Mouse (Mus musculus) T-helper 17 cell (primary cell): ENCODE results near the gene Pnpla6.

Experiments used
- in situ Hi-C, 2 experiments: fragments of 300-600 bp; cut with MboI, MseI; formaldehyde crosslinking; loops; 1 replicate in 1 of 2; 2 replicates in 1 of 2; pipeline ENCODE4 v1.15.1; 2025; ENCODE audit warnings: high pct_unique_total_duplicates in 2 of 2

Pnpla6 gene

DNA sequence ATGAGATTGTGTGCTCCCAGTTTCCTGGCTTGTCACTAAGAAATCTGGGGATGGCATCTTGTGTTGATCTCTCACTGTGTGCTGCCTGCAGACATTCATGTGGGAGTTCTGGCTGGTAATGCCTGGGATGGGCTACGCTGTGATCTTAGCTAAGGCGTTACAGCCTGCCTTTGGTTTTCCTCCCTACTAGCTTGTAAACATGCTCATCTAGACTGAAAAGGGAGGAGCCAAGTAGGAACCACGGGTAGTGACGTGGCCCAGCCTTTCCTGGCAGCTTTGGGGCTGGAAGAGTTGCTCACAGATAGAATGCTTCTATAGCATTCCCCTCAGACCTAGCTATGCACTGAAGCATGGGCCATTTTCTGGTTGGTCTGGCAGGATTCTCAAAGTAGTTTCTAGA, 13.0 kb upstream of the Pnpla6 start:
- in situ Hi-C loops = loop anchor here (5.0 to 10.0 kb wide), 3 partner anchors 123 to 1175 kb away; partner anchors contain the start of genes Pcp2 (in 1 of the 2), Pet100 (in 1 of the 2) and Xab2 (in 1 of the 2)

DNA sequence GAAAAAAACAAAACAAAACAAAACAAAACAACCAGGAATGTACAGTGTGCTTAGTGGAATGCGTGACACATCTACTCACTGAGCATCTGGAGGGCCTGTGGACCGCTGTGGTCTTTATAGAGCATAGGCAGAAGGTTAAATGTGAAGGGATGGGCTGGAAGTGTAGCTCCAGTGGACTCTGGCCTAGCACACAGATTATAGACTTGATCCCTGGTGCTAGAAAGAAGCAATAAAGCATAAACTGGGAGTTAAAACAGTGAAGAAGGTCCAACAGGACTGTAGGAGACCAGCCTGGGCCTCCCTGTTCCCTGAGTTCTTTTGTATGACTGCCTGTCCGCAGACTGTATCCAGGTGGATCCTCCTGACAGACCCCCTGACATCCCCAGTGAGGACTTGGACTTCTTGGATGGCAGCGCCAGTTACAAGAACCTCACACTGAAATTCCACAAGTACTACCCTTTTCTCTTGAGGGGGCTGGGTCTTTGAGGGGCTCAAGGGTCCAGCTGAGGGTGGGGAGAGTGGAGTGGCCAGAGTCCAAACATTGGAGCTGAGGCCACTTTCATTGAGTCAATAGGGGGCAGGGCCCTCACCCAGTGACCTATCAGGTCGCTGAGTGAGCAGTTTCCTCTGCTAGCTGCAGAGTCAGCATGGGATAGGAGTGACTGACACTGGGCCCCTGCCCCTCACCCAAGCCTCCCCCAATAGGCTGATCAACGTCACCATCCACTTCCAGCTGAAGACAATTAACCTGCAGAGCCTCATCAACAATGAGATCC, 7.0 kb upstream of the Pnpla6 start:
- in situ Hi-C loops = loop anchor here in 1 of 2 experiments (10.0 kb wide), 2 partner anchors 117 to 1167 kb away; partner anchors contain the start of genes Pcp2, Pet100 and Xab2

DNA sequence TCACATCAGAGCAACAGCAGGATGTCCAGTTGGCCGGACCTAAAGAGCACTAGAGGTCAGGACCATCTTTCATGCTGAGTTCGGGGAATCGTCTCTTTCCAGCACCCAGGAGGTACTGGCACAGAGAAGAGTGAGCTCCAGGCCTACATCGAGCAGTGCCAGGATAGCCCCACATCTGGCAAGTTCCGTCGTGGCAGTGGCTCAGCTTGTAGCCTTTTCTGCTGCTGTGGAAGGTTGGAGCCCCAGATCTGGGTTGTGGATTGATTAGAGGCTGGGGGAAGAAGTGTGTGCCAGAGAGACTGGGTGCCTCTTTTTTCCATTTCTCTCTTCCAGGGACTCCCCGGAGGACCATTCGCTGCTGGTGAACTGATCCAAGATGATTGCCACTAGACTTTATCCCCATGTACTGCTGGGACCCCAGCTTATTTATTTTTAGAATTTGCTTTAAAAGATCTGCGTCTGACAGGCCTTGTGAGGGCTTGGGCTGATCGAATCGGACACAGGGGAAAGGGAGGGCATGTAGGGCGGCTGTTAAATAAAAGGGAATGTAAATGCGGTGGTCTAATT, 420 bp upstream of the Pnpla6 start:
- in situ Hi-C loops = loop anchor here in 1 of 2 experiments (5.0 kb wide), 1 partner anchor 103 kb away; no protein-coding TSS in a partner anchor

DNA sequence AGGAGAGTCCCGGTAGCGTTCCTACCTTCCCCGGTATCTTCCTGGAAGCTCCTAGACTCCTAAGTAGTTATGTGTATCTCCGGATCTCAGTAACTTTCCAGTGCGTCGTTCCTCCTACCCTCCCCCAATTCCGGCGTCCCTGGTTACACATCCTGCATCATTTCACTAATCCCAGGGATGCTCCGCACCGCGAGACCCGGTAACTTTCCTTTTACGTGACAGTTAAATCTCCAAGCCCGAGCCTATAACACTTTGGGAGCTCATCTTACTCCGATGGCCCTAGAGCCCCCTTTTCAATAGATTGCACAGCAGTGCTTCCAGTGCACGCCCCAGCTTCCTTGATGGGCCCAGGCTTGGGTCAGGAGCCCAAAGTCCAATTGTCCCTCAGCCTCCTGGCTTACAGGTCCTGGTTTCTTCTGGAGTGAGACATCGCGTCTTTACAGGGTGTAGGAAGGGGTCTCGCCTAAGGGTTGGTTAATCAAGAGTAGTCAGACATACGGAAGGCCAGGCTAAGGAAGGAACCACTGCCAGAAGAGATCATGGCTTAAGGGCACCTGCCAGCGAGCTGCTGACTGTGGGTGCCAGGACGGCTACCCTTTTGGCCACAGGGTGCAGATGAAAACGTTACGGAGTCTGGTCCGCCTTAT, 710 bp downstream of the Pnpla6 start:
- in situ Hi-C loops = loop anchor here in 1 of 2 experiments (5.0 kb wide), 1 partner anchor 101 kb away; no protein-coding TSS in a partner anchor

DNA sequence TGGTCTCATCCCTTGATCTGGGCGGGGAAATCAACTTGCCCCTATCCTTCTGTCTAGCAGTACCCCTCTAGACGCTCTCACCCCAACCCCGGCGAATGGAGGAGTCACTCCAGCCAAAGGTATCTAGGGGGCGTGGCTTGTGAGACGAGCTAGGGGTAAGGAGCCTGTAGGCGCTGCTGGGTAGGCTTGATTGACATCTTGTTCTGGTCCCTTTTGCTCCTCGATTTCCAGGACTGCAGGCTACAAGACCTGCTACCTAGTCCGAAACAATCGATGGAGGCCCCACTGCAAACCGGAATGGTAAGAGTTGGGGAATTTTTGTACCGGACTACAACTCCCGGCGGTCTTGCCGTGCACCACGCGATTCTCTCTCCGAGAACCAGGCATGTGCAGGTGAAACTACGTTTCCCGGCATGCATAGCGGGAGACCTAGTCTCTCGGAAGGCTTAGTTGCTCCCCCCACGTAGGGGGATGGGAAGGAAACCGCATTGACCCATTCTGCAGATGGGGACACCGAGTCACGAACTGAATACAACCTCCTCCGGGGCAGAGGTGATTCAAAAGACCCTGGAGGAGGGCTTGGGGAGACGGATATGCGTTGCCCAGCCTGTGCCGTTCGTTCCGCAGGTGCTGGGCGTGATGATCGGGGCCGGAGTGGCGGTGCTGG, 1.4 kb downstream of the Pnpla6 start:
- in situ Hi-C loops = loop anchor here in 1 of 2 experiments (5.0 kb wide), 1 partner anchor 101 kb away; no protein-coding TSS in a partner anchor

DNA sequence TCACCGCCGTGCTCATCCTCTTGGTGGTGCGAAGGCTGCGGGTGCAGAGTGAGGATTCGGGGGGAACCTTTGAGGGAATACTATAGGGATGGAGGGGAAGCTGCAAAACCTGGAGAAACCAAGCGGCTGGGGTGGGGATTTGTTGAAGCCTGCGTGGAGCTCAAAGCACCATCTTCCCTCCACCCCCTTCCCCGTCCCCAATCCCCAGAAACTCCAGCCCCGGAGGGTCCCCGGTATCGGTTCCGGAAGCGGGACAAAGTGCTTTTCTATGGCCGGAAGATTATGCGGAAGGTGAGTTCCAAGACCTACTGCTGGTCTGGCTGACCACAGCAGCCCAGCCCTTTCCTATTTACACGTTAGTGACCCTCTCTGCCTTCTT, 1.9 kb downstream of the Pnpla6 start:
- in situ Hi-C loops = loop anchor here in 1 of 2 experiments (5.0 kb wide), 1 partner anchor 100 kb away; no protein-coding TSS in a partner anchor

DNA sequence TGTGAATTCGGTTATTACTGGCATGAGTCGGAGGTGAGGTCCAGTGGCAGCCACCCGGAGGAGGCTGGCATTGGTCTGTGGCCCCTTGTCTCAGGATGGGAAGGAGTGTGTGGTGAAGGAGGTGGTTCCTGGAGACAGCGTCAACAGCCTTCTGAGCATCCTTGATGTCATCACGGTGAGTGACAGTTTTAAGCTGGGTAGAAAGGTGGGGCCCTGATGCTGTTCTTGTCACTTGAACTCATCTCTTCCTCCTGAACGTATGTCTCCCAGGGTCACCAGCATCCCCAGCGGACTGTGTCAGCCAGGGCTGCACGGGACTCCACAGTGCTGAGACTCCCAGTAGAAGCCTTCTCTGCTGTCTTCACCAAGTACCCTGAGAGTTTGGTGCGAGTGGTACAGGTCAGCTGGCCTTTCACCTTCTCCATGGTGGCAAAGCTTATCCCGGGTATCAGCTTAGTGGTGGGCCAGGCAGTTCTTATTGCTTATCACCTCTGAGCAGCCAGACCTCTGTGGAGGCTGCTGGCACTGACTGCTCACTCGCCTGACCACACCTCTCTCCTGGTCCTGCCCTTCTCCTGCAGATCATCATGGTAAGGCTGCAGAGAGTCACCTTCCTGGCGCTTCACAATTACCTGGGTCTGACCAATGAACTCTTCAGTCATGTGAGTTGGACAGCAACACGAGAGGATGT, 7.0 kb downstream of the Pnpla6 start:
- in situ Hi-C loops = no loop called here

DNA sequence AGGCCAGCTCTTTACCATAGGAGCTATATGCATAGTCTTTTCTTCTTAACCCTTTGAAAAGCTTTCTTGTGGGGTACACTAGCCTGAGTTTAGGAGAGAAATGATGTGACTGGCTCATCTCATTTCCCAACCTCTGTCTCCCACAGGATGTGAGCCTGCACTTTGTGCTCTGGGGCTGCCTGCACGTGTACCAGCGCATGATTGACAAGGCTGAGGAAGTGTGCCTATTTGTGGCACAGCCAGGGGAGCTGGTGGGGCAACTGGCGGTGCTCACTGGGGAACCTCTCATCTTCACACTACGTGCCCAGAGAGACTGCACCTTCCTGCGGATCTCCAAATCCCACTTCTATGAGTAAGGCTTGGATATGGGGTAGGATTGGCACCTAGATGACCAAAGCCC, 15.6 kb downstream of the Pnpla6 start:
- in situ Hi-C loops = no loop called here

DNA sequence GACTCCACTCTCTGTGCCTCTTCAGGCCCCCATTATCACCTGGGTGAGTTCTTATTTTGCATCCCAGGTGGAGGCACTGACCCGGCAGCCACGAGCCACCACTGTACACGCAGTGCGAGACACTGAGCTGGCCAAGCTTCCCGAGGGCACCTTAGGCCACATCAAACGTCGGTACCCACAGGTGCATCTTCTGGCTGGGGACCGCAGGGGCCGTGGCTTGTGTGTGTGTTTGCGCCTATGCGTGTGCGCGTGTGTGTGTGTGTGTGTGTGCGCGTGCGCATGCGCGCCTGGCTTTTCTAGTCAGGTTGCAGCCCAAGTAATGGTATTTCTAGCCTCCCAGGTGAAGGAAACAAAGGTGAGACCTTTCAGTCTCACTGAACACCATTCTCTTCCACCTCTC, 16.8 kb downstream of the Pnpla6 start:
- in situ Hi-C loops = no loop called here

DNA sequence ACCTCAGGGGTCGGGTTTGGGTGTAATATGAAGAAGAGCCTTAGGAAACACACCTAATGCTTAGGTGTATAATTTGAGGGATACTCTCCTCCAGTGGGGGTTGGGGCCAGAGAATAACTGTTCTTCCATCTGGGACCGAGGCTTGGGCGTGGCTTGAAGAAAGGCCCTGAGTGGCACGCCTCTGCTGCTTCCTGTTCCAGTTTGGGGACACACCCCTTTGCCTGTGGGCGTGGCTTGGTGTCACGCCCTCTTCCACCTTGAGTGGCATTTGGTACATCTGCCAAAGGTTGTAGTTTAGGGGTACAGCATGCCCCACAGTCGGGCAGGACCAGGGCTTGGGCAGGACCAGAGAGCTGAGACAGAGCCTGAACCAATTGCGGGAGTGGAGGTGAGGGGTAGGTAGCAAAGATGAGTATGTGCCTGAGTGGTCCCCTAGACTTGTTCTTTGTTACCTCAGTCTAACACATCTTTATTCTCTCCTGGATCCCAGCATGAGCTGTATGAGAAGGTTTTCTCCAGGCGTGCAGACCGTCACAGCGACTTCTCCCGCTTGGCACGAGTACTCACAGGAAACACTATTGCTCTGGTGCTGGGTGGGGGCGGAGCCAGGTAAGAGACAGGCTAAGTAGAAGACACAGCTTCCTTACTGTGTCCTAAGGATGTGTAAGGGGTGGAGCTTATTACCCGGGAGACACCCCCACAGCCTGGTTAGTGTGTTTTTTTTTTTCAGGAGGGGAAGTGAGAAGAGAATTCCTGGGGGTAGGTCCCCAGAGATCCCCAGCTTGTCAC, 21.1 kb downstream of the Pnpla6 start:
- in situ Hi-C loops = no loop called here

DNA sequence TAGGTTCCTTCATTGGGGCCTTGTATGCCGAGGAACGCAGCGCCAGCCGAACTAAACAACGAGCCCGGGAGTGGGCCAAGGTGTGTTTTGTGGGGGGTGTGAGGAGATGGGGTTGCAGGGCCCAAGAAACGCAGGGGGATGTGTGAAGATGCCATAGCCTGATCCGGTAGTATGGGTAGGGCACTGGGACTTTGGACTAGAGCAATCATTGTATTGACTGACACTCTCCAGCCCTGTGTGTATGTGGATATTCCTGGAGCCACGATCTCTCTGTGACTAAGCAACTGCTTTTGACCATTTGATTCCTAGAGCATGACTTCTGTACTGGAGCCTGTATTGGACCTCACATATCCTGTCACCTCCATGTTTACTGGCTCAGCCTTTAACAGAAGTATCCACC, 21.8 kb downstream of the Pnpla6 start:
- in situ Hi-C loops = no loop called here

DNA sequence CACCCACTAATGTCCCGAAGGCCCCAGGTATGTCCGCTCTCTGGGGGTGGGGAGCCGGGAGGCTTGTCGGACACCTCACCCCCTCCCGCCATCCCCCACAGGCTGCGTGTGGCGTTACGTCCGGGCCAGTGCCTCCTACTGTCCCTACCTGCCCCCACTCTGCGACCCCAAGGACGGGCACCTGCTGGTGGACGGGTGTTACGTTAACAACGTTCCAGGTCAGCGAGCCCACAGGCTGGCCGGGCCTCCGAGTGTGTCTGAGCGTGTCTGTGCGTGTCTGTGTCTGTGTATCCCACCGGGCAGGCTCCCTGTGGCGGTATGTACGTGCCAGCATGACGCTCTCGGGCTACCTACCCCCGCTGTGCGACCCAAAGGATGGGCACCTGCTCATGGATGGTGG, 22.5 kb downstream of the Pnpla6 start:
- in situ Hi-C loops = no loop called here

DNA sequence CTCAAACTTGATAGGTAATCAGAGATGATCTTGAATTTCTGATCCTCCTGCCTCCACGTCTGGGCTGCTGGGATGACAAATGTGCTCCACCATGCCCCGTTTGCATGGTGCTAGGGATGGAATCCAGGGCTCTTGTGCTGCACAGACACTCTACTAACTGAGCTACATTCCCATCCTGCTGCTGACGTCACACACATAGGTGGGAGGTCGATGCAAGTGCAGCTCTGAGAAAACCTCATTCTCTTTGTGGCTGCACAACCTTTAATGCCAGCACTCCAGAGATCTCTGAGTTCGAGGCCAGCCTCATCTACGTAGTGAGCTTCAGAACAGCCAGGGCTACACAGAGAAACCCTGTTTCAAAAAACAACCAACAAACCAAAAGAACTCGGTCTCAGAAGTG, 24.0 kb downstream of the Pnpla6 start:
- in situ Hi-C loops = no loop called here

DNA sequence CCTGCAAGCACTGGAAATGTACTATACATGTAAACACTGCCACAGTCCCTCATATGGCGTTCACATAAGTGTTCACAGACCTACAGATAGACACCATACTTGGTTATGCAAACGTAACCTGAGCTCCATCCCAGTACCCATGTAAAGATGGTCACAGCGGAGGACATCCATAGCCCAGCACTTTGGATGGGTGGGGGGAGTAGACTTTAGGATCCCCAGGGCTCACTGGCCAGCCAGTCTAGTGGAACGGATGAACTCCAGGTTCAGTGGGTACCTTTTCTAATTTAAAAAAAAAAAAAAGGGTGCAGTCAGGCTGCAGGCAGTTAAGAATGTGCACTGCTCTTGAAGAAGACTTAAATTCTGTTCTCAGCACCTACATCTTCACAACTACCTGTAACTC, 24.9 kb downstream of the Pnpla6 start:
- in situ Hi-C loops = no loop called here

DNA sequence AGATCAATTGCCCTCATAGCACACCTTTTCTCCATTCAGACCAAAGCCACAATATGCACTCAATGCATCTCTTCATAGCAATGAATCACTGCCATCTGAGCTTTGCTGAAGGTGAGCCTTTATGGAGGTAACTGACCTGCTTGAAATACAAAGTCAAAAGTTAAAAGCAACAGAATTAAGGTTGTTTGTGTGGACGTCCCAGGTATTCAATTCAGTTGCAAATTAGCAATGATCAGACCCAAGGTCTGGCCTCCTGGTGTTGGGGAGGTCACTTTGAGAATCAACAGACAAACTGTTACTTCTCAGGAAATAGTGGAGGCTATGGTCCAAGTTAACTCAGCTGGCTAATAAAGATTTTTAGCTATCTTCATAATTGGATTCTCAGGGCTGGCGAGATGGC, 31.3 kb downstream of the Pnpla6 start:
- in situ Hi-C loops = no loop called here

DNA sequence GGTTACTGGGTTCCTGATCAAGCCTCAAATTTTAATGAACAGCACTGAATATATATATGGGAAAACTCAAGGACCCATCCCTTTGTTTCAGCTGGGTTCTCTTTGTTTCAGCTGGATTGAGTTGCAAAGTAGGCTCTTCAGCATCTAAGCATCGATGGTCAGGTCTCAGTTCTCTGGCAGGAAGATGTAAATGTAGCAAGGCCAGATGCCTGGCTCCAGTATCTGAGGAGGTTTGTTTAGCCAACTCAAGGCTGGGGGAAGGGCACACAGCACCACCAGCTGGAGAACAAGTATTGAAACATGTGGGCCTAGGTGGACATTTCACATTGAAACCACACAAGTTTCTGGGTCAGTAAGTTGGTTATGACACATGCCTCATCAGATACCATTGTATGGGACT, 37.1 kb downstream of the Pnpla6 start:
- in situ Hi-C loops = no loop called here

DNA sequence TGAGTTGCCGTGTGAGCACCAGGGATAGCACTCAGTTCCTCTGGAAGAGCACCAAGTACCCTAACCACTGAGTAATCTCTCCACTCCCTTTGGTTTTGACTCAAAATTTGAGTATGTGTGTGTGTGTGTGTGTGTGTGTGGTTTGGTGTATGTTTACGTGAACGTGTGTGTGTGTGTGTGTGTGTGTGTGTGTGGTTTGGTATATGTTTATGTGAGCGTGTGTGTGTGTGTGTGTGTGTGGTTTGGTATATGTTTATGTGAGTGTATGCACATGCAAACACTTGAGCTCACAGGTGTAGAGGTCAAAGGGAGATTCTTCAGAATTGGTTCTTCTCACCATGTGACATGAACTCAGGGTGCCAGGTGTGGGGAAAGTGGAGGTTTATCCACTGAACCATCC, 40.9 kb downstream of the Pnpla6 start:
- in situ Hi-C loops = no loop called here

DNA sequence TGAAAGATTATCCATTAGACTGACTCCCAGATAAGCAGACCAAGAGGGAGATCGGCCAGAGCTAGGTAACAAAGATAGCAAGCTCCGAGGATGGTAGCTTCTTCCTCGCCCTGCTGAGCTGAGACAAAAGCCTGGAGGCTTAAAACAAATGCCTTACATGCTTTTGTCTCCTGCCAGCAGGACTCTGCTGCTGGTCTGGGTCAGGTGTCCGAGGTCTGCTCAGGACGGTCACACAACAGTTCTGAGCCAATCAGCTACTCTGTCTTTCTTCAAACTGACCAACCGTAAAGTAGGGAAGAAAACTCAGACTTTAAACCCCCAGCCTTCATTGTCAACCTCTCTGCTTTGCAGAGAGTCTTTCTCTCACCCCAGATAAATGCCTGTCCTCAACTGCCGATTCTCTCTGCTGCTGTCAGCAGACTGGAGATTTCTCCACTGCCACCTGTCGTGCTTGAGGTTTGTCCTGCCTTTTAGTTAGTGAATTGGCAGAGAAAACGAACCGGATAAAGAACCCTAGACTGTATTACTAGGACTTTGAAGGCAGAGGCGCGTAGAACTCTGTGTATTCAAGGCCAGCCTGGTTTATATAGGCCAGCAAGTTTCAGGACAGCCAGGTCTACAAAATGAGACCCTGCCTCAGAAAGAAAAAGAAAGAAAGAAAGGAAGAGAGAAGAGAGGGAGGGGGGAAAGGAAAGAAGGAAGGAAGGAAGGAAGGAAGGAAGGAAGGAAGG, 52.6 kb downstream of the Pnpla6 start, which contains the start of gene C330021F23Rik:
TSS of gene C330021F23Rik (plus strand) at position 350 of the 731 bp plus-strand sequence.
- in situ Hi-C loops = no loop called here

DNA sequence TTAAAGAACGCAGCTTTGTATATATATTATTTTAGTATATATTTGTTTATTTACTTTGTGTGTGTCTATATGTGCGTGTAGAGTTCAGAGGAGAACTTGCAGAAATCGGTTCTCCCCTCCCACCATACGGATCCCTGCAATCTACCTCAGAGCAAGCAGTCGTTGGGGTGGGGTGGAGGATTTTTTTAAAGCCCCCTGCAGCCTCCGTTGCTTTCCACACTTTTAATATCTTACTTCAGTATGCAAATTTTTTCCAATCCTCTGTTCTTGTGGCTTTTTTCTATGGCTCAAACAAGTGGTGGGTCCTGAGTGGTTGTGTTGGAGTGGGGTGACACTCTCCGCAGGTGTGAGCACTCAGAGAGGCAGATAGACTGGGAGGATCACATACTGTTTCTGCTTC, 53.2 kb downstream of the Pnpla6 start:
- in situ Hi-C loops = no loop called here

DNA sequence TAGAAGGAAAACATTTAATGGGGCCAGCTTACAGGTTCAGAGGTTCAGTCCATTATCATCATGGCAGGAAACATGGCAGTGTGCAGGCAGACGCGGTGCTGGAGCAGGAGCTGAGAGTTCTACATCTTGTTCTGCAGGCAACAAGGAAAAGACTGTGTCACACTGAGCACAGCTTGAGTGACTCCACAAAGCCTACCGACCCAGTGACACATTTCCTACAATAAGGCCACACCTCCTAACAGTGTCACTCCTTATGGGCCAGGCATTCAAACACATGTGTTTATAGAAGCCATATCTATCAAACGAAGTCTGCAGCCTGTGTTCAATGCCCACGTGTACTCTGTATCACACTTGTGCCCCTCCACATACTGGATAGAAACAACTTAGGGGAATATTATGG, 54.6 kb downstream of the Pnpla6 start:
- in situ Hi-C loops = no loop called here
